Mouse (Mus musculus): Measurements from ENCODE around the gene Eif2ak4.

Gene Eif2ak4

GRCm38 (mm10) chr2:118388341-118389335 is at the start of gene Eif2ak4:
TSS of gene Eif2ak4 (plus strand) at chr2:118388618.
- WGBS = under 1% methylated on average over 61 of the region's 61 CpGs

DNA sequence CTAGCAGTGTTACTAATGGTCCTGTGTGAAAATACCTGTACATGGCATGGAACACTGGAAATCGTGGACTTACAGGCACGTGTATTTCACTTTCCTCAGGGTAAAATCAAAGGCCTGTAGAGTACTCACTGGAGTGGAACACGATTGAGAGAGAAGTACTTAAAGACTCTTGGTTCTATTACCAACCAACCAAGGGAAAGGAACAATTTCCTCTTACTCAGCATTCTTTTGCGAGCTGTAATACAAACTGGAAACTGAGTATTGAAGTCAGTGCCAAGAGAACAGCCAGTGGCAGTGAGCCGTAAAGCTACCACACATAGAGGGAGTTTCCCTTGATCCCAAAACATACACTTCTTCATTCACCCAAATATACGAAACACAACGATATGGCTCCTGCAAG is 47.1 kb upstream of the Eif2ak4 start:
- WGBS = 81% methylated on average over 7 of the region's 7 CpGs

DNA sequence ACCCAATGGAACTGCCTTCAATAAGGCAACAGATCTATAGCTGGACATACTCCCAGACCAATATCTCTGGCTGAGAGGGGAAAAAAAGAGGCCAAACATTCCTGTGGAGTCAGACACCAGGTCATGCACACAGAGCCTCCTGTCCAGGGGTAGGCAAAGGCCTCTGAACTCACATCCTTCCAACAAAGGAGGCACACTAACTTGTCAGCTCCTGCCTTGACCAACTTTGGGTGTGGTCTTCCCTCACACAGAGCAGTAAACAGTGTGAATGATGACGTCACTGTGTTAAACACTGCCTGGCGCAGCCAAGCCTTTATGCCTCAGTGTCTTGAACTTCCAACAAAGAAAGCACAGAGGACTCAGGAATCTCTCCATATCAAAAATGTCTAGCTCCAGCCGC is 44.5 kb upstream of the Eif2ak4 start:
- 74% methylated on average over 3 of the region's 3 CpGs for WGBS

- WGBS = 89% methylated on average over 1 of the region's 1 CpGs
These were observed 42.9 kb upstream of the Eif2ak4 start for GRCm38 (mm10) chr2:118345535-118345934.

- WGBS = 57% methylated on average over 4 of the region's 4 CpGs
These were observed 34.9 kb upstream of the Eif2ak4 start for GRCm38 (mm10) chr2:118353498-118353897.

DNA sequence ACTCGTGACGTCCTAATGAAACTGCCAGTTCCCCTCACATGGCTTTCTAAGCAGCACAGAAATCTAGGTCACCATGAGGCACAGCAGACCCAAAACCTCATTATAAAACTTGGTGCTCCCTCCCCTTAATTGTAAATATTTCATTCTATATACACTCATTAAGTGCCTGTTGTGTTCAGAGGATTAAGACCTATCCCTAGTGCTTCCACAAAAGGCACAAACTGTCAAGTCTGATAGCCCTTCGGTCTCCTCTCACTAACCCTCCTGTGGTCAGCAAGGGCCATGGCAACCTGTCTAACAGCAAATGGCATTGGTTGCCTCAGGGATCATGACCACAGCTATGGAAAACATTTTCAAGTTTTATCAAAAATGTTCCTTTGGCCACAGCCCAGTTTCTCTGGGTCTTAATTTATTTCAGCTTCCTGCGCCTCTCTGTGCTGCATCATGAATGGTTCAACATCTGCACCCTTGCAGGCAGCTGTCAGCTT is 34.5 kb upstream of the Eif2ak4 start:
- WGBS = 73% methylated on average over 4 of the region's 4 CpGs

DNA sequence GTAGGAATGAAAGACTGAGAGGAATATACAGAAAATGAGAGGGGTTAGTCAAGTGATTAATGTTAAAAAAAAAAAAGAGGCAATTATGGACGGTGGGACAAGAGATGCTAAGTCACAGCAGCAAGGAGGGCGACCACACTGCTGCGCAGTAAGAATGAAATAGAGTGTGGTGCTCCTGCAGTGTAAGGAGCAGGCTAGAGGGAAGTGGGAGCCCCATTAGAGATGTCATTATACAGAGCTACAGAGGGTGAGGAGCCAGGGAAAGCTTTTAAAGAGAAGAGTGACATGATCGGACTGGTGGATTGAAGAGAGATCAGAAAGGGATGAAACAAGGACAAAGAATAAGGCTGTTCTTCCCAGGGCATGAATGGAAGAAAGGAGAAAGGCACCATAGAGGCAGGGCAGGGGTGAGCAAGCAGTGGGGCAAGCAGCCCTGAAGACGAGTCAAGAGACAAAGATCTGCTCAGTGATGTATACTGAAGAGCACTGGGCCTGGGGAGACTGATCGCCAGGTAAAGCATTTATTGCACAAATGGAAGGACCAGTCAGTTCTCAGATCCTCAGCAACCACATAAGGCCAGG is 33.2 kb upstream of the Eif2ak4 start:
- 80% methylated on average over 6 of the region's 6 CpGs for WGBS

DNA sequence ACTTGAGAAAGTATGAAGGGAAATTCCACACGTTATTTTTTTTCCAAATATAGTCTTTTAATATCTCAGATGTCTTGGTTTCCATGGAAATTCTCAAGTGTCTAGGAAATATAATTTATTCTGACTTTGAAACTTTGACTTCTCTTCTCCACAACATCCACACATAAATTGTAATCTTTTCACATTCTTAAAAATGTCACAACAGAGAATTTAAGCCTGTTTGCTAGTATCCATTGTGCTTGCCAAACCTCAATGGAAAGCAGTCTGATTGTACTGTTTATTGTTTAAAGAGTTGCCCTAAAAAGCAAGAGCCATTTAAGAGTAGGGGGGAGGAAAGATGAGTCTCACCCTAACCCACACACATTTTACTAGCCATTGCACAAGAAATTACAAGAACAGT is 16.6 kb upstream of the Eif2ak4 start:
- 31% methylated on average over 1 of the region's 1 CpGs for WGBS

GRCm38 (mm10) chr2:118372561-118372900 is 15.9 kb upstream of the Eif2ak4 start:
- whole genome bisulfite sequencing = 6% methylated on average over 11 of the region's 11 CpGs

- 0% methylated on average over 47 of the region's 59 CpGs for WGBS
These were observed 15.4 kb upstream of the Eif2ak4 start, which contains the start of gene Gpr176 for GRCm38 (mm10) chr2:118372901-118373571. TSS of gene Gpr176 (minus strand) at chr2:118373419.

DNA sequence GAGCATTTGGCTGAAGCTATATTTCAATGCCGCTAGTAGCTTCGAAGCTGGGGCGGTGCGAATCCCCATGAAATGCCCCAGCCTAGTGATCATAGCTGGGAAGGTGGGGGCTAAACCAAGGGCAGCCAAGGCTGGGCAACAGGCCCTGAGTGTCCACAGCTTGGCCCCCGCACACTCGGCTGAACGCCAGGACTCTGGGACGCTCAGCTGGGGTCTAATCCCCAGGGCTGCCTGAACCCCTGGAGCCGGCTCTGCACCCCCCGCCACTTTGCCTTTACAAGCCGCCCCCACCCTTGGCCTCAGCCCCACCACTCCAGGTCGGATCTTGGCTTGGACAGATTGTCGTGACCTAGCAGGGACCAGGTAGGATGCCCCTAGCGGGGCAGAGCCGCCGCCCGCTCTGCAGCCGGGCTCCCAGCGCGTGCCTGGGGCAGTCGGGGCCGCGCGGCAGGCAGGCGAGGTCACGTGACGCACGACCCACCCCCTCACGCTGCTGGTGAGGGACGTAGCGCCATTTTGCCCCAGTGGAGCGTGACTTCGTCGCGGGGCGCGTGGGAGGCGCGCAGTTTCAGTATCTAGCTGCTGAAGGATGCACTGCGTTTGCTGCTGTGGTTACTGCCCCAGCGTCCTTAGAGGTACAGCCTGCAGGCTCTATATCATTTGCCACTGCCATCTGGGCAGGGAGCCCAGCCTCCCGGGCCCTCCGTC is 14.7 kb upstream of the Eif2ak4 start:
- WGBS = 2% methylated on average over 43 of the region's 43 CpGs

DNA sequence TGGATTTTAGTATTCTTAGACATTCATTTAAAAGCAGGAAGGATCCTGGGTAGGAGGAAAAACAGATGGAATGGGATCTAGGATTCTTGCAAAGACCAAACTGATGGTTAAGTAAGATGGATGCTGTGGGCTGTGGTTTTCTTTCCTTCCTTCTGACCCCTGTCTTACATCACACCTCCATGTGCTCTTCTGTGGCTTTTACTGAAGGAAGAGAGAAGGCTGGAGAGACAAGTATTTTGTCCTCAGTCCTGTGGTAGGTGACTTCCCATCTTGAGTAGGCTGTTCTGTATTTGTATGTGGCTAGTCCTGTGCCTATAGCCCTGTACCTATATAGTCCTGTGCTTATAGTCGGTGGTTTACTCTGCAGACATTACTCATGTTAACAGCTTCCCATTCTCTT is 12.9 kb upstream of the Eif2ak4 start:
- WGBS = 38% methylated on average over 1 of the region's 1 CpGs

GRCm38 (mm10) chr2:118379756-118380155 is 8.7 kb upstream of the Eif2ak4 start:
- 31% methylated on average over 1 of the region's 1 CpGs for WGBS

GRCm38 (mm10) chr2:118383387-118383786 is 5.0 kb upstream of the Eif2ak4 start:
- WGBS = 82% methylated on average over 5 of the region's 5 CpGs

DNA sequence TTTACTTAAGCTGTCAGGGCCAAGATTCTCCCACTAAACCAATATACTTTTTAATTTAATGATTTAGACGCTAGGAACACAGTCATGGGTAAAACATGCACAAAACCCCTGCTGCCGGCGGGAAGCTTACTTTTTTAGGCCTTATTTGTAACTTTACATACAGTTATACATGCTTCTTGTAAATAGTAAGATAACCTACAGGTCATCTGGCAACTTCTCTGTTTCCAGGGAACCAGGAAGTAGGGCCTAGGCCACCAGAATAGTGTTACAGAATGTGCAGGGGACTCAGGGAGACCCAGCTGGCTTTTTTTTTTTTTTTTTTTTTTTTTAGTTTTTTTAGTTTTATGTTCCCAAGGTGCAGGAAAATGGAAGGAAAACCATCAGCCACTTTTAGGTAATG is 1.2 kb downstream of the Eif2ak4 start:
- 55% methylated on average over 3 of the region's 3 CpGs for WGBS

- WGBS = 67% methylated on average over 5 of the region's 5 CpGs
These were observed 1.7 kb downstream of the Eif2ak4 start for GRCm38 (mm10) chr2:118390072-118390471.

- 67% methylated on average over 5 of the region's 5 CpGs for WGBS
These were observed 2.8 kb downstream of the Eif2ak4 start for GRCm38 (mm10) chr2:118391201-118391600.

DNA sequence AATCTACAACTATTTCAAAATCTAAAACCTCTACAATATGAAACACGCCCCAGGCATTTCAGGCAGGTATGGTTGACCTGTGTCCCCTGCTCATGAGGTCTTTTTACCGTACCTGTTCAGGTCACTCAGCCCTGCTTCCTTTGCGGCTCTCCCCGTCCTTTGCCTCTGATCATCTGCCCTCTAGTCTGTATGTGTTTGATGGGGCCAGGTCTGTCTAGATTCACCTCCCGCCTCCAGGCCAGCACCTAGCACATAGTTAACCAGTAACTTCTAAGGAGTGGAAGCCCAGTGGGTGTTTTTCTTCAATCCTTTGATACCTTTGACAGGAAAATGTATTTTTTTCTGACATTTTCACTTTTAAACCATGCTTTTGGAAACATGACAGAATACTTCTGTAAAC is 11.3 kb downstream of the Eif2ak4 start:
- WGBS = 95% methylated on average over 5 of the region's 5 CpGs

DNA sequence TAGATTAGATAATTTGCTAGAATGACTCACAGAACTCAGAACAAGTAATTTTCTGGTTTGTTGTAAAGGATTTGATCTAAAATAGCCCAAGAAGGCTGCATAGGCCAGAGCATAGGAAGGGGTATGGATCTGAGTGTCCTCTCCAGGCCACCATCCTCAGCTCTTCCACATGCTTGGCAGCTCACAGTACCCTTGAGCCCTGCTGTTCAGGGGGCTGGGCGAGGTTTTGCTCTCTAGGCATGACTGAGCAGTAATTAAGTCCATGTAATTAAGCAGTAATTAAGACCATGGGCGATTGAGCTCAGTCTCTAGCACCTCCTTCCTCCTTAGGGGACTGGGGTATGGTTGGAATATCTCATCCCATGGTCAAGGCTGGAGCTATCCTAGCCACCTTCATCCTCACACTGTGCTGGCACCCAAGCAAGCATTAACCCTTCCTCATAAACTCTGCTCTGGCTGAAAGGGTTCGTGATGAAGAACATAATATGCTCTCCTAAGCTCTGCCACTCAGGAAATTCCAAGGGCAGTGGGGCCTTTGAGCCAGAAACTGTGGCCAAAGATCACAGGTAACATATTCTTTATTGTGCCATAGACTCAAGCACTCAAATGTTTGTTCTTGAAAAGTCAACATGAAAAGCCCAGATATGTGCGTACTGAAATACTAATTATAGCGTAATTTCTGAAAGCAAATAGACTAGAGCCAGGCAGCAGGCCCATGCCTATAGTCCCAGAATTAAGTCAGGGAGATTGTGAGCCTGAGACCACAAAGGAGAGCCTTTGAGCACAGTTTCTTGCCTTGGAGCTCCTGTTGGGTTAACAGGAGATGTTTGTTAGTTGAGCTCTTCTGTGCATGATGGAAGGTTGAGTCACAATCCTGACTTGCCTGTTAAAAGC is 13.7 kb downstream of the Eif2ak4 start:
- WGBS = 77% methylated on average over 5 of the region's 5 CpGs

DNA sequence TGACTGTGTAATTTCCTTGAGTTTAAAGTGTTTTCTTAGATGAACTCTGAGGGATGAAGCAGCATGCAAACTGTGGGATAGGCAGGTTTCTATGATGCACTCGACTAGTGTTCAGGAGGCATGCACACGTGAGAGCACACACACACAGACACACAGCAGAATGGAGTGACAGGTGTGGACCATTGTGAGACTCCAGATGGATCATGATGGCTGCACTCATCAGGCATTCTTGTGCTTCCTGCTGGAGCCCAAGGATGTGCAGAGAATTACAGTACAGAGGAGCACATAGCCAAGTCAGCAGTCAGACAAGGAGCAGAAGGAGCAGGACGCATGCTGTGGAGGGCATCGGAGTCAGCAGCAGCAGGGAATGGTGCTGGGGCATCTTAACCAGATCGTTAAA is 15.9 kb downstream of the Eif2ak4 start:
- WGBS = 73% methylated on average over 5 of the region's 5 CpGs

DNA sequence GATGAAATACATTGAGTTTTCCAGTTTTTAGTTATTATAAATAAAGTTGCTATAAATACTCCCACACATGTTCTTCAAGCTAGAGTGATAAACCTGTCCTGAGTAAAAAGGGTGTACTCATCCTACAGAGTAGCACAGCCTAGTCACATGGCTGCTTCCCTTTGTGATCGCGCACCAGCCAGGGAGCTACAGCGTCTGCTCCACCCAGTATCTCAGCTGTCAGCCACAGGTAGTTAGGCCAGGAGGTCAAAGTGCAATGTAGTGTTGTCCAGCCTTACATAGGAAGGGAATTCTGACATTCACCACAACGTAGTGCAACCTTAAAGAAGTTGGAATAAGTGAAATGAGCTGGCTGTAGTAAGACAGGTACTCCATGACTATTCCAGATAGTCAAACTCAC is 17.1 kb downstream of the Eif2ak4 start:
- WGBS = 82% methylated on average over 4 of the region's 4 CpGs

Data from cerebral cortex, adult 2 months (tissue).